ENCODE assay signal across 10 mouse cellular contexts in the genomic region with DNA sequence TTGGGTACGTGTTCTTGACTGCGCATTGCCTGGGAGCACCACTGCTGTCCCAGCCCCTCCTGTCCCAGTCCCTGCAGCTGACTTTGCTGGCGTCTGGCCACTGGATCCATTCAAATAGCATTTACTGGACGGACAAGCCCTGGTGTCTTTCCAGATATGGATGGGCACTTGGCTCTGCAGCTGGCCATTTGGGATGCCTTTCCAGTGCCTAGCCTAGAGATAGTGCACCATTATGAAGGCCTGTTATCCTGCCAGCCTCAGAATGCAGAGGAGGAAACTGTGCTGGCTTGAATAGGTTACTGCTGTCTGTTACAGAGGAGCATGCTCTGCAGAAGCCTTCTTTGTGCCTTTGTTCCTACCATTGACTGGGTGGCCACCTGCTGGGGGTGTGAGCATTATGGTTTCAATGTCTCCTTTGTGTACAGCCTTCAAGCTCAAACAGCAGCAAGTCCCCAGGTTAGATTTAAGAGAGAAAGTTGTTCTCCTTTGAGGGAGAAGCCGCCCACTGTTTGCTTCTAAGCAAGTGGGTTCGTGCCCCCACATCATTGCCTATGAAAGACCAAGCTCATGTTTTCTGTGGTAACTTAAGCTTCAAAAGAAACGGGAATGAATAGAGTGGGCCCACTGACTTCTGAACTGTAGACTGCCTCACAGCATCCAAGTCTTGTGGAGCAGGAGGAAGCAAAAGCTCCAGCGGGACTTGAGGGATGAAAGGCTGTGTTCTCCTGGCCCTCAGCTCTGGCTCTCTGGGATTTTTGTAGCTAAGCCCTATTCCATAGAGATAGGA.
DNase-seq lines count a peak whose midpoint lies in the region; ATAC-seq and TF ChIP-seq lines count a peak whose summit lies in the region.
"Had no signal": no experiment of that assay in that cellular context is flagged by ENCODE, and none has a peak within 500 bp of the region (broad histone marks: within the 10 kb centered on the region; RNA-seq: fewer than 3 reads in every experiment).

No protein-coding gene starts in this region.

- no peak overlapping the region for H3K4me2 ChIP-seq in heart, embryonic 16.5 days (ENCODE audit: low read depth, low read length)
- no peak overlapping the region for H3K4me2 ChIP-seq in kidney, embryonic 16.5 days (replicated peaks; ENCODE audit: low read depth, low read length)

- H3K9me3 ChIP-seq in heart, embryonic 16.5 days (replicated peaks; ENCODE audit: control insufficient read depth, low read length) = no peaks in the 10 kb centered on the region
- H3K9me3 ChIP-seq in kidney, embryonic 16.5 days (ENCODE audit: low read length) = no peaks in the 10 kb centered on the region
- H3K9me3 ChIP-seq: G1E; megakaryocyte, embryonic 14.5 days had no signal

- WGBS in heart, embryonic 16.5 days = 72% methylated on average over 8 of the region's 8 CpGs
- WGBS in kidney, embryonic 16.5 days = 66% methylated on average over 8 of the region's 8 CpGs

- H3K4me1 ChIP-seq in heart, embryonic 16.5 days (ENCODE audit: control insufficient read depth, insufficient read depth, low read length) = peaks cover 8% of the 10 kb centered on the region
- peaks cover 4% of the 10 kb centered on the region; the same call in 1 of the 2 replicates for H3K4me1 ChIP-seq in kidney, embryonic 16.5 days (ENCODE audit: insufficient read depth, low read length)

- DNase-seq in kidney, postnatal 10 days = peak; percentile 38
- no peak for DNase-seq in kidney, postnatal 4 days
- DNase-seq in embryo, embryonic 11.5 days (ENCODE audit: low read depth, low spot score) = peak; percentile 31
- DNase-seq in left cerebral cortex, adult 2 months (ENCODE audit: extremely low spot score in 1 of 2, low spot score in 2 of 2) = peak in 1 of 2 experiments; percentile 50
- peak; percentile 8 for DNase-seq in naive thymus-derived CD4-positive, alpha-beta T cell, adult 2 months (ENCODE audit: low read depth)
- peak; percentile 80 for DNase-seq in thymus, postnatal 0 days (ENCODE audit: low spot score)

- peak; percentile 45; the same call in 1 of the 2 replicates for ATAC-seq in heart, embryonic 16.5 days (replicated peaks; ENCODE audit: extremely low read depth, insufficient read depth, low FRiP score)
- no peak for ATAC-seq in kidney, embryonic 16.5 days (ENCODE audit: low FRiP score, low TSS enrichment)

- no peak overlapping the region for H3K4me3 ChIP-seq in heart, embryonic 16.5 days (ENCODE audit: low read length)
- no peak overlapping the region for H3K4me3 ChIP-seq in left cerebral cortex, adult 2 months
- H3K4me3 ChIP-seq in kidney, embryonic 16.5 days (ENCODE audit: low read length) = no peak overlapping the region
- H3K4me3 ChIP-seq: megakaryocyte, embryonic 14.5 days had no signal

- H3K27ac ChIP-seq in heart, embryonic 16.5 days (ENCODE audit: low read length) = no peak overlapping the region; the same call in 1 of the 2 replicates
- H3K27ac ChIP-seq in left cerebral cortex, adult 2 months = peak overlapping the region; percentile 21; the same call in 1 of the 2 replicates
- no peak overlapping the region for H3K27ac ChIP-seq in kidney, embryonic 16.5 days (ENCODE audit: low read length)

- TF ChIP-seq CTCF in left cerebral cortex, adult 2 months (IDR thresholded peaks at IDR 0.05) = no peak; the same call in 1 of the 2 replicates

- intact Hi-C loops in left cerebral cortex, adult 2 months (cut with DNase I) = no loop called here

- H3K9ac ChIP-seq in heart, embryonic 16.5 days (ENCODE audit: low read length) = no peak overlapping the region
- no peak overlapping the region for H3K9ac ChIP-seq in kidney, embryonic 16.5 days (replicated peaks; ENCODE audit: low read length)

- peaks cover 9% of the 10 kb centered on the region; the same call in 1 of the 2 replicates for H3K36me3 ChIP-seq in heart, embryonic 16.5 days (ENCODE audit: control insufficient read depth, insufficient read depth)
- H3K36me3 ChIP-seq in kidney, embryonic 16.5 days (ENCODE audit: insufficient read depth, low read length) = peaks cover 12% of the 10 kb centered on the region

- no peaks in the 10 kb centered on the region for H3K27me3 ChIP-seq in heart, embryonic 16.5 days (ENCODE audit: control insufficient read depth, insufficient read depth, low read length)
- H3K27me3 ChIP-seq in kidney, embryonic 16.5 days (ENCODE audit: insufficient read depth, low read length) = no peaks in the 10 kb centered on the region
- H3K27me3 ChIP-seq: megakaryocyte, embryonic 14.5 days had no signal

Comparison
In these comparisons a context has a peak if more than half of its experiments do, and no peak if none do; other contexts are left out.
1. DNase-seq: peak in kidney, postnatal 10 days (single experiment), embryo, embryonic 11.5 days (single experiment), naive thymus-derived CD4-positive, alpha-beta T cell, adult 2 months (single experiment) and thymus, postnatal 0 days (single experiment); none in kidney, postnatal 4 days (0 of 2).